Mouse (Mus musculus) forebrain, embryonic 13.5 days (tissue): ENCODE measurements around the gene Lyl1. TPM values are rescaled to one million over a fixed set of nuclear protein-coding genes. Genes with fewer than 3 reads are reported as not detected.

Source experiments
- ATAC-seq: fragments of 200-750 bp; cut with Nextera tagmentation; 2 replicates; pipeline ENCODE4 v1.8.0; 2017
- H3K27ac ChIP-seq: fragments of 300-500 bp; sonication (generic); 2 replicates; pipeline ENCODE4 v1.5.1; 2015; ENCODE audit warnings: inconsistent platforms, mild to moderate bottlenecking, moderate library complexity
- H3K27me3 ChIP-seq: fragments of 300-500 bp; sonication (generic); 2 replicates; pipeline ENCODE4 v1.6.1; 2015; ENCODE audit warnings: mild to moderate bottlenecking, inconsistent platforms
- H3K36me3 ChIP-seq: fragments of 300-500 bp; sonication (generic); 2 replicates; pipeline ENCODE4 v1.6.1; 2015; ENCODE audit warnings: mild to moderate bottlenecking, inconsistent platforms; ENCODE audit not compliant: poor library complexity, severe bottlenecking
- H3K4me1 ChIP-seq: fragments of 300-500 bp; sonication (generic); 2 replicates; pipeline ENCODE4 v1.6.1; 2015; ENCODE audit warnings: inconsistent platforms
- H3K4me2 ChIP-seq: fragments of 300-500 bp; sonication (generic); 2 replicates; pipeline ENCODE4 v1.6.1; 2015; ENCODE audit warnings: inconsistent platforms, mild to moderate bottlenecking, moderate library complexity
- H3K4me3 ChIP-seq: fragments of 300-500 bp; sonication (generic); 2 replicates; pipeline ENCODE4 v1.5.1; 2015; ENCODE audit warnings: mild to moderate bottlenecking, inconsistent platforms
- H3K9ac ChIP-seq: fragments of 300-500 bp; sonication (generic); 2 replicates; pipeline ENCODE4 v1.6.1; 2015; ENCODE audit warnings: mild to moderate bottlenecking, inconsistent platforms
- H3K9me3 ChIP-seq: fragments of 300-500 bp; sonication (generic); replicated peaks from 2 replicates; pipeline ENCODE4 v1.6.1; 2016; ENCODE audit warnings: inconsistent platforms
- WGBS: fragments of 180-500 bp; shearing (Covaris S2); methylation state at CpG from one replicate; pipeline ENCODE4 v1.1.7; 2015; 5-methylcytosine and 5-hydroxymethylcytosine counted together
- polyA plus RNA-seq: library from polyadenylated mRNA; unstranded; fragments of >200 nt; fragmentation: Nextera tagmentation; extraction: Ambion mirVana; gene quantifications from 2 replicates; pipeline ENCODE4 v1.2.1, GENCODE M21; 2015

Lyl1 gene
- polyA plus RNA-seq, 1 experiment from 2014 or later, result 1.9 TPM

DNA sequence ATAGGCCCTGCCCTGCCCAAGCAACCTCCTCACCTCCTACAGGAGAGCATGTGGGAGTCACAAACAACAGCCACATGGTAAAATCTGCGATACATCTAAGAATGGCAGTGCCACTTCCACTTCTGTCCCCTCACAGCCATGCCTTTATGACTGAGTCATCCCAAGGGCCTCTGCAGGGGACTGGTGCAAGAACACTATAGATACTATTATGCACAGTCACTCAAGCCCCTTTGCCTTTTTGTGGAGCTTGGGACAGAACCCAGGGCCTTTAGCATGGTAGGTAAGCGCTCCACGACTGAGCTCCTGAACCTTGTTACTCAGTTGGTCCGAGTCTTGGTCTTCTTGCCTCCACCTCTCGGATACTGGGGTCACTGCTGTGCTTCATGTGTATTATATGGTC, 24.0 kb upstream of the Lyl1 start:
- Histone ChIP-seq H3K27me3 (no peaks in the 10 kb centered on the region), H3K36me3 (peaks cover 55% of the 10 kb centered on the region), H3K4me2 (no peak overlapping the region), H3K27ac (no peak overlapping the region), H3K4me3 (no peak overlapping the region), H3K9me3 (no peaks in the 10 kb centered on the region), H3K4me1 (peaks cover 9% of the 10 kb centered on the region), H3K9ac (no peak overlapping the region)
- 94% methylated on average over 5 of the region's 5 CpGs for WGBS
- ATAC-seq, result no peak

DNA sequence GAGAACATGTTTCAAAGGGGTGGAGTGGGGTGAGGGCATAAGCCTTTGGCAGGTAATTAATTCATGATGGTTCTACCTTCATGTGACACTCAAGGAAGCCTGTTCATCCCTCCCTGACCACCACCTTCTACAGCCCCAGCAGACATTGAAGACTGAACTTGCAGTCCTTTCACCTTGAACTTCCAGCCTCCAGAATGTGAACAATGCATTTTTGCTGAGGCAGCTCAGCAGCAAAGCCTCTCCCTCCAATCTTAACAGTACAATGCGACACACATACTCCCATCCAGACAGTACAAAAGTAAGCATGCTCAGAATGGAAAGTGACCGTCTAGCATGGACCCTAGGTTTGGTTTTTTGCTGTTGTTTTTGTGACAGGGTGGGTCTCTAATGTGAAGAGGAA, 19.8 kb upstream of the Lyl1 start:
- Histone ChIP-seq H3K9me3 (no peaks in the 10 kb centered on the region), H3K9ac (no peak overlapping the region), H3K4me2 (no peak overlapping the region), H3K27me3 (no peaks in the 10 kb centered on the region), H3K4me1 (peaks cover 36% of the 10 kb centered on the region), H3K4me3 (no peak overlapping the region), H3K27ac (no peak overlapping the region), H3K36me3 (peaks cover 21% of the 10 kb centered on the region)
- ATAC-seq, result no peak
- 76% methylated on average over 2 of the region's 2 CpGs for WGBS

DNA sequence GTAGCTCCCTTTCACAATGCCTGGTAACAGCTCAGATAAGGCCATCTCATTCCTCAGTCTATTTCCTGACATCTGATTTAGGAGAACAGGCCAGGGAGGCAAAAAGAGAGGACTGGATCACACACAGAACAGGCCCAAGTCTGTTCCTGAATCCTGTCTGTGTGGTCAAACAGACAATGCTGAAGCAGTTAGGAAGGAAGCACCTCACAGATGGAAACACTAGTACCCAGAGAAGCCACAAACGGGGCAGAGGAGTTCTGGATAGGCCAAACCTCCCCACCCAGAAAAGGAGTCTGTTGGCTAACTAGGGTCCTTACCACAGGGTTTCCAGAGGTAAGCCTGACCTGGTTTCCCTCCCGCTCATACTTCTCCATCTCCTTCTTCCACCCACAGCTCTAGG, 19.0 kb upstream of the Lyl1 start:
- Histone ChIP-seq H3K4me3 (no peak overlapping the region), H3K9ac (no peak overlapping the region), H3K9me3 (no peaks in the 10 kb centered on the region), H3K27ac (no peak overlapping the region), H3K4me1 (peaks cover 41% of the 10 kb centered on the region), H3K4me2 (no peak overlapping the region; the same call in 1 of the 2 replicates), H3K36me3 (peaks cover 14% of the 10 kb centered on the region), H3K27me3 (no peaks in the 10 kb centered on the region)
- ATAC-seq, result no peak
- WGBS, result 90% methylated on average over 2 of the region's 2 CpGs

DNA sequence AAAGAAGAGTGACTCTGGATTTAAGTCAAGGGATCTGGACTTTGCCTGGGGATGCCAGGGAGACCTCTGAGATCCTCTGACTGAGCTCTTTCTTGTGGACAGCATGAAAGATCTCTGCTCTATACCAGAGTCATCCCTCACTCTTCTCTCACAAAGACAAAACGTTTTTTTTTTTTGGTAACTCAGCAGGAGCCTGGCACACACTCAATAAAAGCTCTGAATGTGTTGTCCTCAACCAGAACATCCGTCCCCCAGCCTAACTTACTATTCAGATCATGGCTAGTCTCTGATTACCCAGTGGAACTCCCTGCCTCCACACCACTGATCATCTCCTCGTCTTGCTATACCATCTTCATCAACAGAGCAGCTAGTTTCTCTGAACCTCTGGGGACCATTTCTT, 16.7 kb upstream of the Lyl1 start:
- no peaks in the 10 kb centered on the region for H3K9me3 ChIP-seq
- H3K4me3 ChIP-seq, result no peak overlapping the region
- H3K4me2 ChIP-seq, result peak overlapping the region; percentile 95; the same call in 1 of the 2 replicates
- H3K4me1 ChIP-seq, result peaks cover 54% of the 10 kb centered on the region
- H3K36me3 ChIP-seq, result peaks cover 10% of the 10 kb centered on the region
- no peak overlapping the region for H3K27ac ChIP-seq
- H3K27me3 ChIP-seq, result no peaks in the 10 kb centered on the region
- ATAC-seq, result no peak
- no peak overlapping the region for H3K9ac ChIP-seq
- WGBS, result 51% methylated on average over 3 of the region's 3 CpGs

DNA sequence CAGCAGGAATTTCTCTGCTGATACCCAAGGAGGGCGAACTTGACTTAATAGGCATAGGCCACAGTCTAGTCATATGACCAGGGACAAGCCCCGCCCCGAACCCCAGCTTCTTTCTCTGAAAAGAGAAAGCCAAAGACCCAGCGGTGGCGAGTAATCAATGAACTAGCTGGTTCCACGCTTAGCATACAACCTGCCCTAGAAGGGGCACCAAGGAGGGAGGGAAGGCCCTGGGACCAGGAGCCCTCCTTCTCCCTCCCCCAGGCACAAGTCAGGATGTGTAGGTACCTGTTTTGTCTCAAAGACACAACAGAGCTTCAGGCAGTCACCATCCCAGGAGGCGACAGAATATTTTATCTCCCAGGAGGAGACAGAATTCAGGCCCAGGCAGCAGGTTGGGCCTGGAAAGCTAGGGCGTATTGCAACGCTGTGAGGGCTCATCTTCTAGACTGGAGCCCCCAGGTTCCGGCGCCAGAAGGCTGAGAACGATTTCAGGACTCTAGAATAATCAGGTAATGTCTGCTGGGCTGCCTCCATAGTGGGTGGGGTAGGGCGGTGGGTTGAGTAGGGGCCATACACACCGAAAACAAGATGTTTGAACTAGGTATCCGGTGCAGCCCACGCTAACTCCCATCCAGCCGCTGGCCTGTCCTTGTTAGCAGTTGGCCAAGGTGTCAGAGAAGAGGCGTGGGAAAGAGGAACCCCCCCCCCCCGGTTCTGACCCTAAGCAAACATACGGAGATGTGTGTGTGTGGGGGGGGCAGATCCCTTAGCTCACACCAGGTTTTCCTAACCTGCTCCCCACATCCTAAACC, 14.9 kb upstream of the Lyl1 start, which contains the start of gene Trmt1:
Gene Trmt1, plus strand, starts transcription at position 117 of the 812 bp plus-strand sequence.
- no peaks in the 10 kb centered on the region for H3K27me3 ChIP-seq
- ATAC-seq, result no peak
- H3K27ac ChIP-seq, result peak within 1 kb of the TSS; percentile 93
- 7% methylated on average over 19 of the region's 20 CpGs for WGBS
- peaks cover 58% of the 10 kb centered on the region for H3K4me1 ChIP-seq
- H3K36me3 ChIP-seq, result peaks cover 17% of the 10 kb centered on the region
- peak within 1 kb of the TSS; percentile 100 for H3K4me3 ChIP-seq
- no peaks in the 10 kb centered on the region for H3K9me3 ChIP-seq
- H3K4me2 ChIP-seq, result peak within 1 kb of the TSS; percentile 95
- peak within 1 kb of the TSS; percentile 99 for H3K9ac ChIP-seq

DNA sequence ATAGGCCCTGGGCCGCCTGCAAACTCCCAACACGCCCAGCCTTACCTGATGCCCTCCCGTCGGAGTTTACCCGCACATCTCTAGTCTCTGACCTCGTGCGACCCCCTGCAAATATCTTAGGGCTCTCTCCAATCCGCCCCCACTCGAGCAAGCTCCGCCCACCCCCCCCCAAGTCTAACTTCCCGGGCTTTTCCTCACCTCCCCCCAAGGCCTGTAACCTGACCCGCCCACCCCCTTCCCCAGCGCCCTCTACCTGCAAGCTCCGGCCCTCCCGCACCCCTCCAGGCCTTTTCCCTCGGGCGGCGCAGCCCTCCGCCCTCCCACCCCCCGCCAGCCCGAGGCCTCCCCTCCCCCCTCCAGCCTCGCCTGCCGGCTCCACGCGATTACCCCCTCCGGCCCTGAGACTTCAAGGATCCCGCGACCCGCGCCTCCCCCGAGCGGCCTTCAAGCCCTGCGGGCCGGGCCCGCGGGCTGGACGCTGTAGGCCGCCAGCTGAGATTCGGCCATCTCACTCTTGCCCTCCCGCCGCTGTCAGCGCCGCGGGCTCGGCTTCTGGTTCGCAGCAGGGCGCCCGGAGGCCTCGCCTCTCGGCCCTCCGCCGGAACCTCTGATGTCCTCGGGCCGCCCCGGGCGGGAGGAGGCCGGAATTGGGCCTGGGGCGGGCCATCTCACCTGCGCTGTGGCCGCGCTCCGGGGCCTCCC, 14.1 kb upstream of the Lyl1 start:
- peak; percentile 19; the same call in 1 of the 2 replicates for ATAC-seq
- Histone ChIP-seq H3K36me3 (peaks cover 20% of the 10 kb centered on the region), H3K4me3 (peak overlapping the region; percentile 100), H3K9me3 (no peaks in the 10 kb centered on the region), H3K4me2 (peak overlapping the region; percentile 95), H3K27me3 (no peaks in the 10 kb centered on the region), H3K27ac (peak overlapping the region; percentile 93), H3K9ac (peak overlapping the region; percentile 99), H3K4me1 (peaks cover 55% of the 10 kb centered on the region)
- WGBS, result under 1% methylated on average over 49 of the region's 62 CpGs

DNA sequence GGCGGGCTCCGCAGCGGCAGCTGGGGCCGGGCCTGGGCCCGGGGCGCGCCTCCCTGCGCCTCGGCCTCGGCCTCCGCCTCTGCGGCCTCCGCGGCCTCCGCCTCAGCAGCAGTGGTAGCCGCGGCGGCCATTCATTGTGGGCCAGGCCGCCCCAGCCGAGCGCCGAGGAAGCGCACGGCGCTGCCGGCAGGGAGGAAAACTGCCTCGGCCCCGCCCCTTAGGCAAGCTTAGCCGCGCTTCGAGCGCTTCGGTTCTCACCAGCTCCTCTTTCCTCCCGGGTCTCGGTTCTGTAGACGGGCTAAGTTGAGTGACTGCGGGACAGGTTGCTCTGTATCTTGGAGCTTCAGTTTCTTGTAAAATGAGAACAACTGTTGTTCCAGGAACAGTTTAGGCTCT, 13.6 kb upstream of the Lyl1 start, which contains the start of gene Nacc1:
Gene Nacc1, minus strand, starts transcription at position 158 of the 396 bp plus-strand sequence.
- peak; percentile 88 for ATAC-seq
- H3K27me3 ChIP-seq, result no peaks in the 10 kb centered on the region
- H3K27ac ChIP-seq, result peak within 1 kb of the TSS; percentile 93
- WGBS, result 0% methylated on average over 29 of the region's 37 CpGs
- no peaks in the 10 kb centered on the region for H3K9me3 ChIP-seq
- peak within 1 kb of the TSS; percentile 99 for H3K4me2 ChIP-seq
- peaks cover 18% of the 10 kb centered on the region for H3K36me3 ChIP-seq
- peak within 1 kb of the TSS; percentile 99 for H3K9ac ChIP-seq
- H3K4me1 ChIP-seq, result peaks cover 49% of the 10 kb centered on the region
- H3K4me3 ChIP-seq, result peak within 1 kb of the TSS; percentile 100

DNA sequence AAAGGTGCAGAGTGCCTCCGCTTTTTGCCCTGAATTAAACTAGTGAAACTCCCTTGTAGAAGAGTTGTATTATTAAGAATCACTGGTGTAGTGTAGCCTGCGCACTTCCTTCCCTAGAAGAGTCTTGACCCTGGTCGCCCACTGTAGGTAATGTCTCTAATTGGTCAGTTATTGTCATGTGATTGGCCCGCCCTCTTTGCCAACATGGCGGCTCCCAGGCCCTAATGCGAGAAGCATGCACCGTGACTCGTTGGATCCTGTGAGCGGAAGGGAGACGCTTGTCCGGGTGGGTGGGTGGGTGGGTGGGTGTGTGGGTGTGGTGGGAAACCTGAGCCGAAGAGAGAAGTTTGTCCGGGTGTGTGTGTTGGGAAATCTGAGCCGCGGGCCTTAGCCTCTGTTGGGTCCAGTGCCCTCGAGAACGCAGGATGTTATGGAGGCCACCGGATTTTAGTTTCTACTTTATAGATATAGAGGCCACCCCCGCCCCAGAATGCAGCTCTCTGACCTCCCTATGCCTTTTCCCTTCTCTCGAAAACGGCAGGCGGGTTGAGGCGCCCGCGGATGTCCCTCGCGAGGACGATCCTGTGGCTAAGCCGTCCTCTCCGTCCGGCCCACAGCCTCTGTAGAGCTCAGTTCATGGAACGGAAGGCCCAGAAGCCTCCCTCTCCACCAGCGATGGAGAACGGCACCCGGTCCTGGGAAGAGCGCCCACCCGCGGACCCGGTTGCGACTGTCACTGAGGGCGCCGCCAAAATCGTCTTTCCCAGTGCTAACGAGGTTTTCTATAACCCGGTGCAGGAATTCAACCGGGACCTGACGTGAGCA, 12.0 kb upstream of the Lyl1 start:
- Histone ChIP-seq H3K4me3 (peak overlapping the region; percentile 80), H3K4me2 (peak overlapping the region; percentile 99), H3K4me1 (peaks cover 47% of the 10 kb centered on the region), H3K27ac (peak overlapping the region; percentile 7; the same call in 1 of the 2 replicates), H3K36me3 (peaks cover 23% of the 10 kb centered on the region; the same call in 1 of the 2 replicates), H3K9ac (peak overlapping the region; percentile 81), H3K27me3 (no peaks in the 10 kb centered on the region), H3K9me3 (no peaks in the 10 kb centered on the region)
- peak; percentile 89 for ATAC-seq
- under 1% methylated on average over 46 of the region's 47 CpGs for WGBS

DNA sequence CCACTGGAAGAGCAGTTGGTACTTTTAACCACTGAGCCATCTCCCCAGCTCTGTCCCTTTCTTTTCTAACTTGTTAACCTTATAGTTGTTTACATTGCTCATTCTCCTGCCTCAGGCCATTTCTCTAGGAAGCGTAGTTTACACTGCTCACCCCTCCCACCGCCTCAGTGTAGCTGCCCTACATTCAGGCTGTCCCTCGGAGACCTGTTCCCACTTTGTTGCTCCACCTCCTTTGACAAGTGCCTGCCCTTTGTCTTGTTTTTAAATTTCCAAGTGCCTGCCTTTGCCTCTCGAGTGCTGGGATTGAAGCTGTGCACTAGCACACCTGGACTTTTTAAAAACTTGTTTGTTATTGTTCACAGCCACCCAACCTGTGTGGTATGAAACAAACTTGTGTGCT, 7.9 kb upstream of the Lyl1 start:
- Histone ChIP-seq H3K27ac (no peak overlapping the region), H3K4me2 (no peak overlapping the region), H3K4me1 (peaks cover 16% of the 10 kb centered on the region), H3K27me3 (no peaks in the 10 kb centered on the region), H3K36me3 (peaks cover 52% of the 10 kb centered on the region), H3K9me3 (no peaks in the 10 kb centered on the region), H3K4me3 (no peak overlapping the region), H3K9ac (no peak overlapping the region)
- ATAC-seq, result no peak
- 67% methylated on average over 4 of the region's 4 CpGs for WGBS

DNA sequence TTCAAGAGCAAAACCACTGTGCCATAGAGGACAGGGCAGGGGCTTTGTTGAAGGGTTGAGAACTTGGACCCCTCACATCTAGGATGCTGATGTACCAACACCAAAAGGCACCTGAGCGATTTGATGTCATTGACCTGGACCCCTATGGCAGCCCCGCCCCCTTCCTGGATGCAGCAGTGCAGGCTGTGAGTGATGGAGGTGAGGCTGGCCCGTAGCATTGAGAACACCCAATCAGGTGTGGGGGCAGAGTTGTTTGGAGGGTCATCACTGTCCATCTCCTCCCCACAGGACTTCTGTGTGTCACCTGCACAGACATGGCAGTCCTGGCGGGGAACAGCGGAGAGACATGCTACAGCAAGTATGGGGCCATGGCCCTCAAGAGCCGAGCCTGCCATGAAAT, 6.1 kb upstream of the Lyl1 start:
- H3K9ac ChIP-seq, result no peak overlapping the region
- H3K27me3 ChIP-seq, result no peaks in the 10 kb centered on the region
- H3K27ac ChIP-seq, result no peak overlapping the region
- no peak overlapping the region for H3K4me3 ChIP-seq
- peaks cover 66% of the 10 kb centered on the region for H3K36me3 ChIP-seq
- peaks cover 3% of the 10 kb centered on the region for H3K4me1 ChIP-seq
- H3K4me2 ChIP-seq, result no peak overlapping the region
- WGBS, result 94% methylated on average over 6 of the region's 6 CpGs
- H3K9me3 ChIP-seq, result no peaks in the 10 kb centered on the region
- ATAC-seq, result no peak

DNA sequence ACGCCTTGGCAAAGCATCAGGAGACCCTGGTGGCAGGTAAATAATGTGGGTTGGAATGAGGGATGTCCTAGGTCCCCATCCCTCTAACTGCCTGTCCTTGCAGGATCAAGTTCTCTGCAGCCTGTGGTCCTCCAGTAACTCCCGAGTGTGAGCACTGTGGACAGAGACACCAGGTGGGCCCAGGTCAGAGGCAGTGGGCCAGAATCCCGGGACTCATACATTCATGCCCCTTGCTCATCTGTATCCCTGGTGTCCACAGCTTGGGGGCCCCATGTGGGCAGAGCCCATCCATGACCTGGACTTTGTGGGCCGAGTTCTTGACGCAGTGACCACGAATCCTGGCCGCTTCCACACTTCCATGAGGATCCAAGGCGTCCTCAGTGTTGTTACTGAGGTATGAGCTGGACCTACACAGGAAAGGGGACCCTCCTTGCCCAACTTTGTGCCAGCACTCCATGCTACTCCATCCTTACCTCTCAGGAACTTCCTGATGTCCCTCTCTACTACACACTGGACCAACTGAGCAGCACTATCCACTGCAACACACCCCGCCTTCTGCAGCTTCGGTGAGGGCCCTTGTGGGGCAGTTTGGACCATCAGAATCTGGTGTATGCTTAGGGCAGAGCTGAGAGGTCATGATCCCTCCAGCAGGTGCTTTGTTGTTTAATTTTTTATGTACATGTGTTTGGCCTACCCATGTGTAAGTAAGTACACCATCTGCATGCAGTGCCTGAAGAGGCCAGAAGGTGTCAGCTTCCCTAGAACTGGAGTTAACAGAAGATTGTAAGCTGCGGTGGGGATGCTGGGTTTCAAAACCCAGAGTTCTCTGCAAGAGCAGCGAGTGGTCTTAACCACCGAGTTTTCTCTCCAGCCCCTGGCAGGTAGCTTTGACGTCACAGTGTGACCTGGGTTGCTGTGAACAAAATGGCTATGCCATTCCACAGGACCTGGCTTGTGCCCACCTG, 3.8 kb upstream of the Lyl1 start:
- Histone ChIP-seq H3K9ac (no peak overlapping the region), H3K4me1 (peaks cover 12% of the 10 kb centered on the region; the same call in 1 of the 2 replicates), H3K27ac (no peak overlapping the region), H3K36me3 (peaks cover 53% of the 10 kb centered on the region), H3K4me3 (no peak overlapping the region), H3K27me3 (peaks cover 16% of the 10 kb centered on the region), H3K4me2 (no peak overlapping the region), H3K9me3 (no peaks in the 10 kb centered on the region)
- WGBS, result 83% methylated on average over 14 of the region's 14 CpGs
- peak; percentile 13; the same call in 1 of the 2 replicates for ATAC-seq
